Mouse (Mus musculus) liver, embryonic 11.5 days (tissue): ENCODE results near the gene Rab42. TPM values are rescaled to one million over a fixed set of nuclear protein-coding genes. Genes with fewer than 3 reads are reported as not detected.

Experiments
- ATAC-seq: fragments of 200-750 bp; cut with Nextera tagmentation; replicated peaks from 2 replicates; pipeline ENCODE4 v1.8.0; 2017; ENCODE audit warnings: moderate number of reproducible peaks, mild to moderate bottlenecking, moderate TSS enrichment, moderate library complexity; ENCODE audit not compliant: low FRiP score
- DNase-seq: peaks from one replicate; pipeline ENCODE4 v3.0.0-alpha.2; 2017; ENCODE audit warnings: low spot score
- H3K27ac ChIP-seq: fragments of 300-500 bp; sonication (generic); 2 replicates; pipeline ENCODE4 v1.5.1; 2014; ENCODE audit warnings: mild to moderate bottlenecking, low read depth, low read length, control low read depth
- H3K27me3 ChIP-seq: fragments of 300-500 bp; sonication (generic); replicated peaks from 2 replicates; pipeline ENCODE4 v1.6.1; 2014; ENCODE audit warnings: low read length, mixed read lengths; ENCODE audit not compliant: control insufficient read depth, insufficient read depth
- H3K36me3 ChIP-seq: fragments of 300-500 bp; sonication (generic); 2 replicates; pipeline ENCODE4 v1.6.1; 2014; ENCODE audit warnings: mild to moderate bottlenecking, low read length, moderate library complexity, mixed read lengths; ENCODE audit not compliant: control insufficient read depth, insufficient read depth
- H3K4me1 ChIP-seq: fragments of 300-500 bp; sonication (generic); replicated peaks from 2 replicates; pipeline ENCODE4 v1.6.1; 2014; ENCODE audit warnings: low read length, mixed read lengths; ENCODE audit not compliant: control insufficient read depth, insufficient read depth
- H3K4me2 ChIP-seq: fragments of 300-500 bp; sonication (generic); 2 replicates; pipeline ENCODE4 v1.6.1; 2014; ENCODE audit warnings: mild to moderate bottlenecking, control low read depth, moderate library complexity
- H3K4me3 ChIP-seq: fragments of 300-500 bp; sonication (generic); 2 replicates; pipeline ENCODE4 v1.5.1; 2014; ENCODE audit warnings: low read depth, low read length, control low read depth
- H3K9ac ChIP-seq: fragments of 300-500 bp; sonication (generic); 2 replicates; pipeline ENCODE4 v1.6.1; 2014; ENCODE audit warnings: low read depth, low read length, control low read depth
- H3K9me3 ChIP-seq: fragments of 300-500 bp; sonication (generic); 2 replicates; pipeline ENCODE4 v1.6.1; 2016; ENCODE audit warnings: low read length, inconsistent platforms, mixed read lengths; ENCODE audit not compliant: control insufficient read depth
- WGBS: fragments of 180-500 bp; shearing (Covaris S2); extraction: QIAGEN DNeasy Blood & Tissue Kit; methylation state at CpG from one replicate; pipeline ENCODE4 v1.1.7; 2014; 5-methylcytosine and 5-hydroxymethylcytosine counted together
- polyA plus RNA-seq: library from polyadenylated mRNA; unstranded; fragments of >200 nt; fragmentation: Nextera tagmentation; extraction: Ambion mirVana; gene quantifications from 2 replicates; pipeline ENCODE4 v1.2.1, GENCODE M21; 2014

Gene Rab42
- polyA plus RNA-seq, 1 experiment from 2014 or later, result 1.5 TPM

GRCm38 (mm10) chr4:132273166-132273565 is 30.0 kb downstream of the Rab42 start:
- Histone ChIP-seq H3K27ac (no peak overlapping the region), H3K4me2 (peak overlapping the region; percentile 73), H3K36me3 (no peaks in the 10 kb centered on the region), H3K27me3 (no peaks in the 10 kb centered on the region), H3K9ac (peak overlapping the region; percentile 98), H3K4me3 (peak overlapping the region; percentile 89; the same call in 1 of the 2 replicates), H3K4me1 (peaks cover 14% of the 10 kb centered on the region), H3K9me3 (no peaks in the 10 kb centered on the region)
- 57% methylated on average over 2 of the region's 2 CpGs for WGBS
- ATAC-seq (no peak), DNase-seq (no peak)

DNA sequence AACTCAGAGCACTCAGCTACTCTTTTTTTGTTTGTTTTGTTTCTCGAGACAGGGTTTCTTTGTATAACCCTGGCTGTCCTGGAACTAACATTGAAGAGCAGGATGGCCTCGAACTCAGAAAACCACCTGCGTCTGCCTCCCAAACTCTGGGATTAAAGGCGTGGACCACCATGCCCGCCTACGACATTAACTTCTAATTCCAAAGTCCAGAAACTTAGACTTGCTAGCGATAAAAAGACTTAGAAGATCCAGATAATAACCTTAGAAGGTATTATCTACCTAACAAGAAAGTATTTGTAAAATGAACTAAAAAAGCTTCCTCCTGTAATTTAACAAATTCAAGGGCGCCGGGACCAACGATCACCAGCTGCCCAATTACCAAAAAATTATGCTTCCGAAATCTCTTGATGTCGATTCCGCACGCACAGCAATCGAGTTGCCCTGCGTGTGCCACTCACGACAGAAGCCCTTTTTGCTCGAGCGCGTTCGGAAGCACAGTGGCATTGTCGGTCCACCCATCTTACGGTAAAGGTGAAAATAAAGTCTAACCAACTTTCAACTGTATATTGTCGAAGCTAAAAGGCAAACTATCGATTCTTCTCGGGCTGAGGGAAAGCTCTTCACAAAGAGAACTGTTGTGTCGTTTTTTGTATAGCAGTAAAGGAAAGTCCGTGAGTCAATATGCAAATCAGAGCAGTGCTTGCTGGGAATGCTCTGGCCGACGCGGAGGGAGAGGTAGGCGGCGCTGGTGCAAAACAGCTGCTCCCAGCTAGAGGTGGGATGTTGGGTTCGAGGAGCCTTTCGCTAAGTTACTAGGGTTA is 33.2 kb downstream of the Rab42 start:
- peak overlapping the region; percentile 68 for H3K9ac ChIP-seq
- peak overlapping the region; percentile 35 for H3K4me3 ChIP-seq
- no peaks in the 10 kb centered on the region for H3K27me3 ChIP-seq
- H3K36me3 ChIP-seq, result no peaks in the 10 kb centered on the region
- H3K9me3 ChIP-seq, result no peaks in the 10 kb centered on the region
- peak overlapping the region; percentile 92 for H3K27ac ChIP-seq
- H3K4me1 ChIP-seq, result peaks cover 7% of the 10 kb centered on the region
- DNase-seq (peak; percentile 86), ATAC-seq (peak; percentile 76)
- WGBS, result under 1% methylated on average over 35 of the region's 35 CpGs
- H3K4me2 ChIP-seq, result peak overlapping the region; percentile 72

DNA sequence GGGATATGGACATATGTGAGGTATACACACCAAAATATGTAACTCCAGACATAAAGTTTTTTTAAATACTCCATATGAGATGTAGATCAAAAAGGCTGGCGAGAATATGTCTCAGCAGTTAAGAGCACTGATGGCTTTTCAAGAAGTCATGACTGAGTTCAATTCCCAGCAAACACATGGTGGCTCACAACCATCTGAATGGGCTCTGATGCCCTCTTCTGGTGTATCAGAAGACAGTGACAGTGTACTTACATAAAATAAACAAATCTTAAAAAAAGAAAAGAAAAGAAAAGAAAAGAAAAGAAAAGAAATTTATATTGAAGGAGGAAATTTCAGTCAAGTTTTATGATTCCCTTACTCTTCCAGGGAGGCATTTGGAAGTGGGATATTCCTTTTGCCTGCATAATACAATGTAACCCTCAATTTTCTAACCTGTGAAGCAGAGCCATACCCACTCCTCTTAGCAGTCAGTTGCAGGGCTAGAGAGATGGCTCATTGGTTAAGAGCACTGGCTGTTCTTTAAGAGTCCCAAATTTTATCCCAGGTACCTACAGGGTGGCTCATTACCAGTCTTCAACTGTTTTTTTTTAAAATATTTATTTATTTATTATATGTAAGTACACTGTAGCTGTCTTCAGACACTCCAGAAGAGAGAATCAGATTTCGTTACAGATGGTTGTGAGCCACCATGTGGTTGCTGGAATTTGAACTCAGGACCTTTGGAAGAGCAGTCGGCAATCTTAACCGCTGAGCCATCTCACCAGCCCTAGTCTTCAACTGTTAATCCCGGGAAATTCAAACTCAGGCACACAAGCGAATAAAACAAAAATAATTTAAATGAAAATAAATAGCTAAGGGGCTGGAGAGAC is 34.1 kb downstream of the Rab42 start:
- H3K4me3 ChIP-seq, result no peak overlapping the region
- peaks cover 7% of the 10 kb centered on the region for H3K4me1 ChIP-seq
- no peaks in the 10 kb centered on the region for H3K36me3 ChIP-seq
- H3K27ac ChIP-seq, result 0 out of 2 replicates have a peak overlapping the region, but pooled peaks have one; percentile 11
- 11% methylated on average over 6 of the region's 6 CpGs for WGBS
- no peak for ATAC-seq
- H3K27me3 ChIP-seq, result no peaks in the 10 kb centered on the region
- no peaks in the 10 kb centered on the region for H3K9me3 ChIP-seq
- peak overlapping the region; percentile 14; the same call in 1 of the 2 replicates for H3K4me2 ChIP-seq
- DNase-seq, result no peak
- no peak overlapping the region for H3K9ac ChIP-seq

GRCm38 (mm10) chr4:132266835-132267349 is 36.3 kb downstream of the Rab42 start:
- 84% methylated on average over 3 of the region's 3 CpGs for whole genome bisulfite sequencing
- Histone ChIP-seq H3K9ac (no peak overlapping the region), H3K4me1 (peaks cover 12% of the 10 kb centered on the region), H3K27me3 (no peaks in the 10 kb centered on the region), H3K4me3 (no peak overlapping the region), H3K4me2 (no peak overlapping the region), H3K27ac (no peak overlapping the region), H3K36me3 (no peaks in the 10 kb centered on the region), H3K9me3 (no peaks in the 10 kb centered on the region)
- DNase-seq, result no peak
- ATAC-seq, result no peak

GRCm38 (mm10) chr4:132263313-132263712 is 39.9 kb downstream of the Rab42 start:
- H3K4me1 ChIP-seq, result peaks cover 12% of the 10 kb centered on the region

DNA sequence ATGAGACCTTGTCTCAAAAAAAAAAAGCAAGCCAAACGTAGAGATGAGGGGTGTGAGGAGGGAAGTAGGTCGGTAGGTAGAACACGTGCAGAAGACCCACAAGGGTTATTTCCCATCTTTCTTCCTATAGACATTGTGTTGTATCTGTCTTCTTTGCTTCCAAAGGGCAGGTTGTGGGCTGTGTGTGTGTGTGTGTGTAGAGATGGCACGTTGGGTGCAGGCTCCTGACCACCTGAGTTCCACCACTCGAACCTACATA is 40.9 kb downstream of the Rab42 start:
- H3K4me1 ChIP-seq, result peaks cover 12% of the 10 kb centered on the region
- 58% methylated on average over 5 of the region's 5 CpGs for WGBS
- peak overlapping the region; percentile 86 for H3K4me3 ChIP-seq
- peak overlapping the region; percentile 93 for H3K9ac ChIP-seq
- DNase-seq, result no peak
- H3K27ac ChIP-seq, result peak overlapping the region; percentile 96
- H3K9me3 ChIP-seq, result no peaks in the 10 kb centered on the region
- H3K27me3 ChIP-seq, result no peaks in the 10 kb centered on the region
- H3K36me3 ChIP-seq, result no peaks in the 10 kb centered on the region
- peak overlapping the region; percentile 62 for H3K4me2 ChIP-seq
- no peak for ATAC-seq

More at GRCm38 (mm10) chr4:132263313-132263712, 39.9 kb downstream of the Rab42 start:
- Histone ChIP-seq H3K27ac (no peak overlapping the region), H3K9ac (no peak overlapping the region), H3K9me3 (no peaks in the 10 kb centered on the region), H3K4me2 (no peak overlapping the region), H3K36me3 (no peaks in the 10 kb centered on the region), H3K4me3 (no peak overlapping the region), H3K27me3 (no peaks in the 10 kb centered on the region)
- ATAC-seq (no peak), DNase-seq (no peak)
- WGBS, result 82% methylated on average over 7 of the region's 7 CpGs

GRCm38 (mm10) chr4:132261514-132262357 is 41.4 kb downstream of the Rab42 start, which contains the start of gene Gmeb1:
TSS of gene Gmeb1 (minus strand) at chr4:132261602.
- Histone ChIP-seq H3K9me3 (no peaks in the 10 kb centered on the region), H3K27ac (peak within 1 kb of the TSS; percentile 96), H3K36me3 (no peaks in the 10 kb centered on the region), H3K4me3 (peak within 1 kb of the TSS; percentile 86), H3K27me3 (no peaks in the 10 kb centered on the region), H3K4me2 (peak within 1 kb of the TSS; percentile 86), H3K9ac (peak within 1 kb of the TSS; percentile 93), H3K4me1 (peaks cover 12% of the 10 kb centered on the region)
- DNase-seq, result peak; percentile 76
- WGBS, result 15% methylated on average over 35 of the region's 49 CpGs
- ATAC-seq, result peak; percentile 85
